Mouse (Mus musculus) ES-E14 (cell line): Measurements from ENCODE around the gene Asb4.

ENCODE experiments used
- CHD2 ChIP-seq: IDR thresholded peaks from 2 replicates; pipeline ENCODE4 v1.6.1; 2014; ENCODE audit warnings: mild to moderate bottlenecking, low read depth, low read length, inconsistent platforms
- HCFC1 ChIP-seq: IDR thresholded peaks from 2 replicates; pipeline ENCODE4 v1.6.1; 2012; ENCODE audit warnings: low read length, inconsistent platforms, borderline replicate concordance; ENCODE audit not compliant: insufficient read depth
- MAFK ChIP-seq: IDR thresholded peaks from 2 replicates; pipeline ENCODE4 v1.6.1; 2014; ENCODE audit warnings: mild to moderate bottlenecking, low read depth, low read length, inconsistent platforms; ENCODE audit not compliant: insufficient read depth
- ZC3H11A ChIP-seq: IDR thresholded peaks from 2 replicates; pipeline ENCODE4 v1.6.1; 2012; ENCODE audit warnings: low read depth, mild to moderate bottlenecking, inconsistent platforms, low read length, borderline replicate concordance

DNA sequence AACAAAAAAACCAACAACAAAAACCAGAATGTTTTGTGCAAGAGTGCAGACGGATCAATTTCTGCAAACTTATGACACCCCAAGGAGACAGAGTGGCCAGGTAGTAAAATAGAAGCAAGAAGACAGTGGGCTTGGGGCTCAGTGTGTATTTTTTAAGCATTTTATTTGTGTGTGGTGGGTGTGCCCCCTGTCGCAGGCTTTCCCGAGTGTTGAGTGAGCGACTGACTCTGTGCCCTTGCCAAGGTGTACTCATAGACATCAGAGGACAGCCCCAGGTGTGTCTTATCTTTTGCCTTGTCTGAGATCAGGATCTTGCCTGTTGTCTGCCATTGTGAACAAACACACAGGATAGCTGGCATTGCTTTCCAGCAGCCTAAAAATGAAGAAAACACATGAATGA is 63.8 kb downstream of the Asb4 start:
- TF ChIP-seq HCFC1, result no peak
- no peak for TF ChIP-seq MAFK
- no peak for TF ChIP-seq ZC3H11A
- no peak for TF ChIP-seq CHD2
